Mouse (Mus musculus) lung, postnatal 0 days (tissue): ENCODE results near the gene Fstl4. TPM values are rescaled to one million over a fixed set of nuclear protein-coding genes. Genes with fewer than 3 reads are reported as not detected.

Source experiments
- ATAC-seq: fragments of 200-750 bp; cut with Nextera tagmentation; 2 replicates; pipeline ENCODE4 v1.8.0; 2017; ENCODE audit warnings: moderate library complexity
- DNase-seq: peaks from one replicate; pipeline ENCODE4 v3.0.0-alpha.2; 2016; ENCODE audit warnings: low spot score
- H3K27ac ChIP-seq: fragments of 300-500 bp; sonication (generic); 2 replicates; pipeline ENCODE4 v1.5.1; 2014; ENCODE audit warnings: antibody characterized with exemption, mild to moderate bottlenecking, low read length, mixed read lengths
- H3K27me3 ChIP-seq: fragments of 300-500 bp; sonication (generic); replicated peaks from 2 replicates; pipeline ENCODE4 v1.6.1; 2014; ENCODE audit warnings: low read length, mixed read lengths; ENCODE audit not compliant: insufficient read depth
- H3K36me3 ChIP-seq: fragments of 300-500 bp; sonication (generic); 2 replicates; pipeline ENCODE4 v1.6.1; 2014; ENCODE audit warnings: low read length, mixed read lengths; ENCODE audit not compliant: insufficient read depth
- H3K4me1 ChIP-seq: fragments of 300-500 bp; sonication (generic); 2 replicates; pipeline ENCODE4 v1.6.1; 2014; ENCODE audit warnings: antibody characterized with exemption, low read depth, low read length, mixed read lengths; ENCODE audit not compliant: insufficient read depth
- H3K4me2 ChIP-seq: fragments of 300-500 bp; sonication (generic); replicated peaks from 2 replicates; pipeline ENCODE4 v1.6.1; 2014; ENCODE audit warnings: low read depth, mild to moderate bottlenecking, low read length, moderate library complexity, mixed read lengths
- H3K4me3 ChIP-seq: fragments of 300-500 bp; sonication (generic); 2 replicates; pipeline ENCODE4 v1.5.1; 2014; ENCODE audit warnings: low read depth, low read length
- H3K9ac ChIP-seq: fragments of 300-500 bp; sonication (generic); replicated peaks from 2 replicates; pipeline ENCODE4 v1.6.1; 2014; ENCODE audit warnings: low read depth, mild to moderate bottlenecking
- H3K9me3 ChIP-seq: fragments of 300-500 bp; sonication (generic); 2 replicates; pipeline ENCODE4 v1.6.1; 2016; ENCODE audit warnings: low read length, mixed read lengths
- CTCF ChIP-seq: IDR thresholded peaks from 2 replicates; pipeline ENCODE4 v1.5.1; 2016; ENCODE audit warnings: antibody characterized with exemption, mild to moderate bottlenecking
- EP300 ChIP-seq: IDR thresholded peaks from 2 replicates; pipeline ENCODE4 v1.6.1; 2016; ENCODE audit warnings: antibody characterized with exemption, mild to moderate bottlenecking, control low read depth
- WGBS: fragments of 180-500 bp; shearing (Covaris S2); extraction: QIAGEN DNeasy Blood & Tissue Kit; methylation state at CpG from one replicate; pipeline ENCODE4 v1.1.7; 2014; 5-methylcytosine and 5-hydroxymethylcytosine counted together
- polyA plus RNA-seq: library from polyadenylated mRNA; unstranded; fragments of >200 nt; fragmentation: Nextera tagmentation; extraction: Ambion mirVana; gene quantifications from 2 replicates; pipeline ENCODE4 v1.2.1, GENCODE M21; 2015

The Fstl4 gene
- polyA plus RNA-seq, 1 experiment from 2014 or later = 2.9 TPM

GRCm38 (mm10) chr11:52879958-52880357 is 115.5 kb downstream of the Fstl4 start:
- ATAC-seq (no peak), DNase-seq (no peak)
- Histone ChIP-seq H3K4me1 (no peaks in the 10 kb centered on the region), H3K9me3 (no peaks in the 10 kb centered on the region), H3K27me3 (no peaks in the 10 kb centered on the region), H3K36me3 (no peaks in the 10 kb centered on the region), H3K9ac (no peak overlapping the region), H3K4me2 (no peak overlapping the region), H3K4me3 (no peak overlapping the region), H3K27ac (no peak overlapping the region)
- no peak for TF ChIP-seq CTCF
- no peak for TF ChIP-seq EP300
- WGBS = 75% methylated on average over 2 of the region's 2 CpGs

- Histone ChIP-seq H3K27me3 (no peaks in the 10 kb centered on the region), H3K36me3 (no peaks in the 10 kb centered on the region), H3K9me3 (no peaks in the 10 kb centered on the region), H3K4me2 (no peak overlapping the region), H3K4me3 (no peak overlapping the region), H3K9ac (no peak overlapping the region), H3K4me1 (no peaks in the 10 kb centered on the region), H3K27ac (no peak overlapping the region)
- whole genome bisulfite sequencing = 12% methylated on average over 6 of the region's 6 CpGs
- DNase-seq (peak; percentile 7), ATAC-seq (no peak)
- TF ChIP-seq CTCF = no peak
- TF ChIP-seq EP300 = no peak
These were observed 122.3 kb downstream of the Fstl4 start for GRCm38 (mm10) chr11:52886559-52887303.

- no peaks in the 10 kb centered on the region for H3K27me3 ChIP-seq
- no peak overlapping the region for H3K9ac ChIP-seq
- ATAC-seq = peak; percentile 30; the same call in 1 of the 2 replicates
- no peak overlapping the region for H3K4me2 ChIP-seq
- TF ChIP-seq EP300 = no peak
- TF ChIP-seq CTCF = no peak
- no peak overlapping the region for H3K4me3 ChIP-seq
- H3K27ac ChIP-seq = no peak overlapping the region
- H3K4me1 ChIP-seq = no peaks in the 10 kb centered on the region
- DNase-seq = peak; percentile 53
- H3K9me3 ChIP-seq = no peaks in the 10 kb centered on the region
- no peaks in the 10 kb centered on the region for H3K36me3 ChIP-seq
- 11% methylated on average over 6 of the region's 6 CpGs for WGBS
These were observed 123.7 kb downstream of the Fstl4 start for GRCm38 (mm10) chr11:52888150-52888549.

GRCm38 (mm10) chr11:52889527-52889926 is 125.1 kb downstream of the Fstl4 start:
- WGBS = 58% methylated on average over 4 of the region's 4 CpGs
- no peaks in the 10 kb centered on the region for H3K36me3 ChIP-seq
- ATAC-seq (no peak), DNase-seq (no peak)
- H3K4me3 ChIP-seq = no peak overlapping the region
- TF ChIP-seq EP300 = no peak
- TF ChIP-seq CTCF = no peak
- no peak overlapping the region for H3K27ac ChIP-seq
- no peak overlapping the region for H3K4me2 ChIP-seq
- H3K9me3 ChIP-seq = no peaks in the 10 kb centered on the region
- no peak overlapping the region for H3K9ac ChIP-seq
- H3K27me3 ChIP-seq = no peaks in the 10 kb centered on the region
- H3K4me1 ChIP-seq = no peaks in the 10 kb centered on the region

GRCm38 (mm10) chr11:52890156-52890555 is 125.7 kb downstream of the Fstl4 start:
- Histone ChIP-seq H3K27me3 (no peaks in the 10 kb centered on the region), H3K36me3 (no peaks in the 10 kb centered on the region), H3K9ac (no peak overlapping the region), H3K27ac (no peak overlapping the region), H3K4me1 (no peaks in the 10 kb centered on the region), H3K9me3 (no peaks in the 10 kb centered on the region), H3K4me3 (no peak overlapping the region), H3K4me2 (no peak overlapping the region)
- no peak for ATAC-seq
- TF ChIP-seq EP300 = no peak
- TF ChIP-seq CTCF = no peak
- 44% methylated on average over 7 of the region's 7 CpGs for WGBS
- no peak for DNase-seq

GRCm38 (mm10) chr11:52904101-52904500 is 139.7 kb downstream of the Fstl4 start:
- Histone ChIP-seq H3K4me3 (no peak overlapping the region), H3K27ac (no peak overlapping the region), H3K4me1 (no peaks in the 10 kb centered on the region), H3K9ac (no peak overlapping the region), H3K4me2 (no peak overlapping the region), H3K27me3 (no peaks in the 10 kb centered on the region), H3K36me3 (no peaks in the 10 kb centered on the region), H3K9me3 (no peaks in the 10 kb centered on the region)
- TF ChIP-seq EP300 (no peak), CTCF (no peak)
- ATAC-seq = no peak
- 82% methylated on average over 5 of the region's 5 CpGs for WGBS
- no peak for DNase-seq
